Mouse (Mus musculus): ENCODE data around the gene Sgip1.

Sgip1 gene

GRCm38 (mm10) chr4:102969599-102969998, 228.5 kb downstream of the Sgip1 start:
- in situ Hi-C loops (cut with MboI; ENCODE audit: unreplicated experiment in 2 of 2): no loop called here

GRCm38 (mm10) chr4:102971159-102971558, 230.1 kb downstream of the Sgip1 start:
- in situ Hi-C loops (cut with MboI; ENCODE audit: unreplicated experiment in 2 of 2): no loop called here

- in situ Hi-C loops (cut with MboI; ENCODE audit: unreplicated experiment in 2 of 2): no loop called here
Observed at GRCm38 (mm10) chr4:102972071-102972470, 231.0 kb downstream of the Sgip1 start.

- in situ Hi-C loops (cut with MboI; ENCODE audit: unreplicated experiment in 2 of 2): no loop called here
Observed at GRCm38 (mm10) chr4:102974172-102974571, 233.1 kb downstream of the Sgip1 start.

- in situ Hi-C loops (cut with MboI; ENCODE audit: unreplicated experiment in 2 of 2): loop anchor here in 1 of 2 experiments (25.0 kb wide), 1 partner anchor 1911 kb away; the partner anchor contains the start of gene C8a
Observed at GRCm38 (mm10) chr4:102976290-102977275, 235.5 kb downstream of the Sgip1 start.

- in situ Hi-C loops (cut with MboI; ENCODE audit: unreplicated experiment in 2 of 2): loop anchor here in 1 of 2 experiments (25.0 kb wide), 1 partner anchor 1909 kb away; the partner anchor contains the start of gene C8a
Observed at GRCm38 (mm10) chr4:102977778-102978321, 236.8 kb downstream of the Sgip1 start.

GRCm38 (mm10) chr4:102978440-102978839, 237.3 kb downstream of the Sgip1 start, which contains the start of gene Tctex1d1:
Gene Tctex1d1 (plus strand): TSS chr4:102978606.
- in situ Hi-C loops (cut with MboI; ENCODE audit: unreplicated experiment in 2 of 2): loop anchor here in 1 of 2 experiments (25.0 kb wide), 1 partner anchor 1909 kb away; the partner anchor contains the start of gene C8a

GRCm38 (mm10) chr4:102979385-102979784, 238.3 kb downstream of the Sgip1 start:
- in situ Hi-C loops (cut with MboI; ENCODE audit: unreplicated experiment in 2 of 2): loop anchor here in 1 of 2 experiments (25.0 kb wide), 1 partner anchor 1908 kb away; the partner anchor contains the start of gene C8a

GRCm38 (mm10) chr4:102981709-102982108, 240.6 kb downstream of the Sgip1 start:
- in situ Hi-C loops (cut with MboI; ENCODE audit: unreplicated experiment in 2 of 2): loop anchor here (10.0 to 25.0 kb wide), 3 partner anchors 497 to 1913 kb away; partner anchors contain the start of gene C8a (in 1 of the 2)

GRCm38 (mm10) chr4:102986173-102986572, 245.1 kb downstream of the Sgip1 start:
- in situ Hi-C loops (cut with MboI; ENCODE audit: unreplicated experiment in 2 of 2): loop anchor here (5.0 to 25.0 kb wide), 6 partner anchors 161 to 1909 kb away; partner anchors contain the start of gene C8a (in 1 of the 2)

- in situ Hi-C loops (cut with MboI; ENCODE audit: unreplicated experiment in 2 of 2): loop anchor here (5.0 to 25.0 kb wide), 6 partner anchors 160 to 1908 kb away; partner anchors contain the start of gene C8a (in 1 of the 2)
Observed at GRCm38 (mm10) chr4:102986917-102987316, 245.8 kb downstream of the Sgip1 start.

- in situ Hi-C loops (cut with MboI; ENCODE audit: unreplicated experiment in 2 of 2): loop anchor here (5.0 to 25.0 kb wide), 6 partner anchors 160 to 1907 kb away; partner anchors contain the start of gene C8a (in 1 of the 2)
Observed at GRCm38 (mm10) chr4:102987325-102987724, 246.2 kb downstream of the Sgip1 start.

GRCm38 (mm10) chr4:102987756-102988155, 246.7 kb downstream of the Sgip1 start:
- in situ Hi-C loops (cut with MboI; ENCODE audit: unreplicated experiment in 2 of 2): loop anchor here (5.0 to 25.0 kb wide), 6 partner anchors 160 to 1907 kb away; partner anchors contain the start of gene C8a (in 1 of the 2)

GRCm38 (mm10) chr4:102988526-102988925, 247.4 kb downstream of the Sgip1 start:
- in situ Hi-C loops (cut with MboI; ENCODE audit: unreplicated experiment in 2 of 2): loop anchor here (5.0 to 25.0 kb wide), 6 partner anchors 159 to 1906 kb away; partner anchors contain the start of gene C8a (in 1 of the 2)

- in situ Hi-C loops (cut with MboI; ENCODE audit: unreplicated experiment in 2 of 2): loop anchor here (5.0 to 25.0 kb wide), 6 partner anchors 158 to 1905 kb away; partner anchors contain the start of gene C8a (in 1 of the 2)
Observed at GRCm38 (mm10) chr4:102989391-102989790, 248.3 kb downstream of the Sgip1 start.

GRCm38 (mm10) chr4:102990016-102990415, 248.9 kb downstream of the Sgip1 start:
- in situ Hi-C loops (cut with MboI; ENCODE audit: unreplicated experiment in 2 of 2): loop anchor here in 1 of 2 experiments (25.0 kb wide), 1 partner anchor 1897 kb away; the partner anchor contains the start of gene C8a

GRCm38 (mm10) chr4:102990595-102991340, 249.7 kb downstream of the Sgip1 start:
- in situ Hi-C loops (cut with MboI; ENCODE audit: unreplicated experiment in 2 of 2): loop anchor here in 1 of 2 experiments (25.0 kb wide), 1 partner anchor 1897 kb away; the partner anchor contains the start of gene C8a

GRCm38 (mm10) chr4:102991685-102992084, 250.6 kb downstream of the Sgip1 start:
- in situ Hi-C loops (cut with MboI; ENCODE audit: unreplicated experiment in 2 of 2): loop anchor here in 1 of 2 experiments (25.0 kb wide), 1 partner anchor 1896 kb away; the partner anchor contains the start of gene C8a

- in situ Hi-C loops (cut with MboI; ENCODE audit: unreplicated experiment in 2 of 2): no loop called here
Observed at GRCm38 (mm10) chr4:103004681-103005080, 263.6 kb downstream of the Sgip1 start.
